Mouse (Mus musculus) lung, adult 10 weeks (tissue): Measurements from ENCODE around the gene Mcur1. TPM values are rescaled to one million over a fixed set of nuclear protein-coding genes. Genes with fewer than 3 reads are reported as not detected.

Experiments
- polyA plus RNA-seq: library from polyadenylated mRNA; stranded (reverse); fragments of 350-450 nt; fragmentation: Illumina TruSeq; extraction: RNeasy Lipid Tissue Mini Kit (QIAGEN cat#74804); gene quantifications from one replicate; pipeline ENCODE4 v1.2.3, GENCODE M21; 2014; ENCODE audit warnings: low read depth, low replicate concordance; ENCODE audit not compliant: insufficient read depth

The Mcur1 gene
- polyA plus RNA-seq = 12.9 TPM

GRCm38 (mm10) chr13:43559711-43560457 lies at the start of gene Mcur1:
Gene Mcur1 (minus strand): TSS chr13:43560191.

Other genes with a start within 250 kb of the Mcur1 start
- gene Sirt5, start 194.7 kb downstream of the Mcur1 start, polyA plus RNA-seq = 9.8 TPM
- 103 TPM for gene Nol7, start 161.8 kb downstream of the Mcur1 start, polyA plus RNA-seq
- gene Ranbp9, start 78.9 kb downstream of the Mcur1 start, polyA plus RNA-seq = 24.9 TPM
- not detected for gene Rnf182, start 55.5 kb upstream of the Mcur1 start, polyA plus RNA-seq
- 13.4 TPM for gene Cd83, start 224.6 kb upstream of the Mcur1 start, polyA plus RNA-seq